Mouse (Mus musculus) frontal cortex, adult 2 months (tissue): Measurements from ENCODE around the gene Trpm3. TPM values are rescaled to one million over a fixed set of nuclear protein-coding genes. Genes with fewer than 3 reads are reported as not detected.

Source experiments
- DNase-seq, 2 experiments: peaks; one replicate each; pipeline ENCODE4 v3.0.0; 2022; ENCODE audit warnings: low spot score in 1 of 2; ENCODE audit errors: extremely low spot score in 1 of 2
- polyA plus RNA-seq: library from polyadenylated mRNA; depleted of rRNA; stranded (reverse); fragments of >200 nt; gene quantifications from 2 replicates; pipeline ENCODE4 v1.2.3, GENCODE M21; 2012

Gene Trpm3
- polyA plus RNA-seq, 1 experiment, result 17.2 TPM

GRCm38 (mm10) chr19:22905066-22905482, 766.2 kb downstream of the Trpm3 start:
- peak; percentile 57 to 73 for DNase-seq

- no peak for DNase-seq
These were observed 771.8 kb downstream of the Trpm3 start for GRCm38 (mm10) chr19:22910686-22911085.

GRCm38 (mm10) chr19:22912971-22913370, 774.1 kb downstream of the Trpm3 start:
- no peak for DNase-seq

GRCm38 (mm10) chr19:22915868-22916642, 777.2 kb downstream of the Trpm3 start:
- peak; percentile 85 to 96 for DNase-seq

- DNase-seq, result peak; percentile 90 to 94
These were observed 777.9 kb downstream of the Trpm3 start for GRCm38 (mm10) chr19:22916643-22917344.

- DNase-seq, result no peak
These were observed 778.5 kb downstream of the Trpm3 start for GRCm38 (mm10) chr19:22917345-22917735.

- DNase-seq, result no peak
These were observed 782.1 kb downstream of the Trpm3 start for GRCm38 (mm10) chr19:22920949-22921348.

GRCm38 (mm10) chr19:22922871-22923670, 784.2 kb downstream of the Trpm3 start:
- DNase-seq, result no peak

GRCm38 (mm10) chr19:22925284-22925683, 786.4 kb downstream of the Trpm3 start:
- no peak for DNase-seq

- DNase-seq, result no peak
These were observed 787.9 kb downstream of the Trpm3 start for GRCm38 (mm10) chr19:22926753-22927152.

GRCm38 (mm10) chr19:22928366-22928765, 789.5 kb downstream of the Trpm3 start:
- no peak for DNase-seq

GRCm38 (mm10) chr19:22929768-22930167, 790.9 kb downstream of the Trpm3 start:
- peak; percentile 80 to 85 for DNase-seq

GRCm38 (mm10) chr19:22930368-22930834, 791.6 kb downstream of the Trpm3 start:
- DNase-seq, result no peak

GRCm38 (mm10) chr19:22931006-22931405, 792.2 kb downstream of the Trpm3 start:
- DNase-seq, result peak; percentile 49 to 65

GRCm38 (mm10) chr19:22935067-22935466, 796.2 kb downstream of the Trpm3 start:
- DNase-seq, result peak in 1 of 2 experiments; percentile 63

GRCm38 (mm10) chr19:22938848-22939724, 800.2 kb downstream of the Trpm3 start:
- no peak for DNase-seq

- DNase-seq, result no peak
These were observed 801.0 kb downstream of the Trpm3 start for GRCm38 (mm10) chr19:22939836-22940235.

GRCm38 (mm10) chr19:22940487-22940886, 801.6 kb downstream of the Trpm3 start:
- DNase-seq, result peak; percentile 66 to 84

- DNase-seq, result no peak
These were observed 802.1 kb downstream of the Trpm3 start for GRCm38 (mm10) chr19:22940956-22941355.

- no peak for DNase-seq
These were observed 813.6 kb downstream of the Trpm3 start for GRCm38 (mm10) chr19:22952480-22952879.
